Mouse (Mus musculus): ENCODE results near the gene Stk25.

Gene Stk25

GRCm38 (mm10) chr1:93607090-93608083 is 51.1 kb downstream of the Stk25 start:
- no peak for DNase-seq (ENCODE audit: low read depth, low spot score)

DNA sequence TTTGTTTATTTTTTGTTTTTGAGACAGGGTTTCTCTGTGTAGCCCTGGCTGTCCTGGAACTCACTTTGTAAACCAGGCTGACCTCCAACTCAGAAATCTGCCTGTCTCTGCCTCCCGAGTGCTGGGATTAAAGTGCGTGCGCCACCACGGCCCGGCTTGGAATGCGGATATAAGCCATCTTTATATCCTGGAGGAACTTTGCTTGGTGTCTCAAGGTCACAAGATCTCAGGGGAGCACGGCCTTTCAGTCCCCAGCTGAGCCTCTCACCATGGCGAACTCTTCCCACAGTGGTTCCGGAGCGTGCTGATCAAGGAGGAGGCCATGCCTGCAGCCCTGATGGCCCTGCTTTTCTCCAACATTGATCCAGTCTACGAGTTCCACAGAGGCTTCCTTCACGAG is 54.5 kb downstream of the Stk25 start:
- DNase-seq (ENCODE audit: low read depth, low spot score), result no peak

- no peak for DNase-seq (ENCODE audit: low read depth, low spot score)
Measured at GRCm38 (mm10) chr1:93602911-93603310, 55.5 kb downstream of the Stk25 start.

DNA sequence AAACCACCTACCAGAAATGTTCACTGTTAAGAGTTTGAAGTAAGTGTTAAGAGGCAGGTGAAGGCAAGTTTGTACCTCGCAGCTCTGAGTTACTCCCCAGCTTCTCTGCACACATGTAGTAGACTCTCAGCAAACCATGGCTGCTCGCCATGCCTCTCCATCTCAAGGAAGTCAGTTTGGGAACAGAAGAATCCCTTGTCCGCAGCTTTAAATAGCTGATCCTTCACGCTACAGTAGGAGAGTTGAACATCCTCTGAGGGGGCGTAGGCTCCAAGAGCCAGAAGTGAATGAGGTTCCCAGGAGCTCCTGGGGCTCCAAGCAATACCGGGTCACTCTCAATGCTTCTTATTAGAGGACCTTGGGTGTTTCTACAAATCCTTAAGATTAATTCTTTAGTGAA is 62.5 kb downstream of the Stk25 start:
- no peak for DNase-seq (ENCODE audit: low read depth, low spot score)

DNA sequence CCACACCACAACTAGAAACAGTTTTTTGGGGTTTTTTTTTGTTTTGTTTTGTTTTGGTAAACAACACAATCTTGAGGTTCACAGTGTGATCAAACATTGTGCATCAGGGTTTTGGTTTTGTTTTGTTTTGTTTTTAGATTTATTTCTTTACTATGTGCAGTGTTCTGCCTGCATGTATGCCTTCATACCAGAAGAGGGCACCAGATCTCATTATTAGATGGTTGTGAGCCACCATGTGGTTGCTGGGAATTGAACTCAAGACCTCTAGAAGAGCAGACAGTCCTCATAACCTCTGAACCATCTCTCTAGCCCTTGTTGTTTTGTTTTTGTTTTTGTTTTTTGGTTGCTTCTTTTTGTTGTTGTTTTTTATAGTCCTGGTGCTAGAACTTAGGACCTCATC is 64.5 kb downstream of the Stk25 start:
- DNase-seq (ENCODE audit: low read depth, low spot score), result no peak

DNA sequence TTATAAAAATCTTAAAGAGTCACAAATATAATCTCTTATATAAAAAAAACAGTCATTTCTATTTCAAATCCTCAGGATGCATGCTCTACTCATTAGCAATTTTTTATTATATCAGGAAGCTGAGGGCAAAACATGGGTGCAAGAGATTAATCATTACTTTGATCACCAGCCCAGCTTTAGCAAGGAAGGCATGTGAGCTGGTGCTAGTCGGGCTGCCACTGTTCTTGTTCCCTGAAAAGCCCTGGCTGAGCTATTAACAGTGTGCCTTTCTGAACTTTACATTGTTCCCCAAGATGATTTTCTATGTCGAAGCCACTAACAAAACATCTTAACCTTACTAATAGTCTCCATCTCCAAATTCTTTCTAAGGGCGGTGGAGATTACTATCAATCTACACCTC is 70.1 kb downstream of the Stk25 start:
- no peak for DNase-seq (ENCODE audit: low read depth, low spot score)

GRCm38 (mm10) chr1:93581545-93581944 is 76.9 kb downstream of the Stk25 start:
- no peak for DNase-seq (ENCODE audit: low read depth, low spot score)

DNA sequence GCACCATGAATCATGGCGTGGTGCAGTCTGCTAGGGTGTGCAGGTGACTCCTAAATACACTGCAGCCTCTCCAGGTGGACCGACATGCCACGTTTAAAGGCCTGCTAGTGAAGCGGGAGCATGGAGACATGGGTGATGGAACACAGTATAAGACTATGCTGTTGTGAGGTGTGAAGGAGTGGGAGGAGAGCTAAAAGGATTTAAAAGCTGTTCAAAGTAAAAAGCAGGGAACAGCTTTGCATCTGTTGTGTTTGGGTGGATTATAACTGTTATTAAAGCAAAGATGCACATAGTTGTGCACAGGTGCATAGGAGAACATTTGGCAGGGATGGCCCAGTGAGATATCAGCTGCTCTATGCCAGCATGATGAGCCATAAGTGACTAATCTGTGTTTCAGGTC is 80.6 kb downstream of the Stk25 start:
- DNase-seq (ENCODE audit: low read depth, low spot score), result no peak

DNA sequence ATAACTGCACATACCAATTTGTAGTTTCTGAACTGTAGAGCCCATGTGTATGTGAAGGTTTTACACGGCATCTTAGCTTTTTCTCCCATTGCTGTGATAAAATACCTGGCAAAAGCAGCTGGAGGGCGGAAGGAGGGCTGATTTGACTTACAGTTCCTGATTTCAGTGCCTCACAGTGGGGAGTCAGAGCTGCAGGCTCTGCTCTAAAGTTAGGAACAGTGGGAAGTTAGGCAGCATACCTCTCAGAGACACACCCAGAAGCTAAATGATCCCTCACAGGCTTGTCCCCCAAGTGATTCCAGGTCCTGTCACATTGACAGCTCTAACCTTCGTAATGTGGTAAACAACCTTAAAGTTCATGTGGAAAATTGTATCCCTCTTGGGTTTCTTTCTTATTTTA is 81.4 kb downstream of the Stk25 start:
- no peak for DNase-seq (ENCODE audit: low read depth, low spot score)
